Mouse (Mus musculus) liver, adult 2 months (tissue): ENCODE results near the gene Gpd2.
A peak's percentile ranks its signal among the peaks of the same experiment; 100 is the strongest.

Experiments
- CTCF ChIP-seq: fragments of 200-500 bp; IDR thresholded peaks from 2 replicates; pipeline ENCODE4 v1.5.1; 2011; ENCODE audit warnings: low read depth, low read length, control low read depth
- POLR2A ChIP-seq: fragments of 200-500 bp; IDR thresholded peaks from 2 replicates; pipeline ENCODE4 v1.6.1; 2011; ENCODE audit warnings: low read length, control low read depth; ENCODE audit not compliant: insufficient read depth; ENCODE audit errors: extremely low read depth

DNA sequence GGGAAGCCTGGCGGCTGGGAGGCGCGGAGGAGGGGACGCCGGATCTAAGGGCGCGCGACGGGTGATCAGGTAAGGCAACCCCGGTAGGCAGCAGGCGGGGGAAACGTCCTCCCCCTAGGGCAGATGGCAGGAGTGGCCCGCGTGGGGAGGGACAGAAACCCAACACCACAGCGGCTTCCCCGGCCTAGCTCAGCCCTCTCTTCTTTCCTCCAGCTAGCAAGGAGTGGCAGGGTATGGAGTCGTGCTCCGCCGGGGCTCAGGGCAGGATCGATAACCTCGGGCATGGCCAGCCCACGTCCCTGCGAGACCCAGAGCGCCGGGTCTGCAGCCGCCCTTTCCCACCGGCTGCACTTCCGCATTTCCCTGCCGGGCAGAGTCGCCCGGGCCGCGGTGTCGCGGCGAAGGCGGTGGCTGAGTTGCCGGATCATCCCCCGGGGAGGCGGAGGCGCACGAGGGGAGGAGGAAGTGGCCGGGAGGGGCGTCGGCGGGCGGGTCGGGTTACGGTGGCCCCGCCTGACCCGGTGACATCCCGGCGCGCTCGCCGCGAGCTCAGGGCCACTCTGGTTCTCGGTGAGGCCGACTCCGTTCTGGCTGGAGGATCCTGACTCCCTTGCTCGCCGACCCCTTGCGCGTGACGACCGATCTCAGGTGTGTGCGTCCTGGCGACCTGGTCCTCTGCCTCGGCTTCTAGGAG, 632 bp downstream of the Gpd2 start:
- TF ChIP-seq CTCF (no peak), POLR2A (peak; percentile 77)
